Mouse (Mus musculus) granulocyte monocyte progenitor cell, adult 5-6 weeks (primary cell): Measurements from ENCODE around the gene Usf3. TPM values are rescaled to one million over a fixed set of nuclear protein-coding genes. Genes with fewer than 3 reads are reported as not detected.

ENCODE experiments used
- ATAC-seq: replicated peaks from 2 replicates; pipeline ENCODE4 v1.8.0; 2016; ENCODE audit warnings: mild to moderate bottlenecking, moderate TSS enrichment, inconsistent platforms; ENCODE audit not compliant: poor library complexity, severe bottlenecking
- total RNA-seq, 2 experiments: library from RNA; stranded (forward) in 1 of 2; stranded (reverse) in 1 of 2; fragments of 200-712, 200-1000 nt in 1 of 2; fragments of >200 nt in 1 of 2; fragmentation: Nextera tagmentation in 1 of 2; gene quantifications; 2 replicates each; pipeline ENCODE4 v1.2.3; 2014 to 2017

Usf3 gene
- 19.0 and 21.3 TPM in 2 replicates for total RNA-seq (2014; fragmentation: Nextera tagmentation)
- 9.1 and 10.2 TPM in 2 replicates for total RNA-seq (2017)

- peak; percentile 39 for ATAC-seq
Observed at GRCm38 (mm10) chr16:44173155-44173941, at the start of gene Usf3. Gene Usf3 (plus strand): TSS chr16:44173246.

- ATAC-seq: no peak
Observed at GRCm38 (mm10) chr16:44123786-44124185, 49.3 kb upstream of the Usf3 start.

DNA sequence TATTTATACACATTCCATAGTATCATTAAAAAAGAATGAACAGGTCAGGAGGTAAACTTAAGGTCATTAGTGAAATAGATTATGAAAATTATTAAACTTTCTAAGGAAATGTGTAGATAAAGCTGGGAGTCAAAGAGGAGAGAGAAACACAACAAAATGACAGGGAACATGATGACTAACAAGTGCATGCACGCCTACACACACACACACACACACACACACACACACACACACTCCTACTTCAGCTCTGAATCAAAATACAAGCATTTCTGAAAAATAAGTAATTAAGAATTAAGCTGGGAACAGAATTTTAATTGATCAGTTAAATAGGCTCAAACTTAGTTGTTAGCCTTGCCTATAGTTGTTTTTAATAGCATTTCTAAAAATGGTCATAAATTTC is 48.3 kb upstream of the Usf3 start:
- no peak for ATAC-seq

- no peak for ATAC-seq
Observed at GRCm38 (mm10) chr16:44125436-44125835, 47.6 kb upstream of the Usf3 start.

- peak; percentile 79 for ATAC-seq
Observed at GRCm38 (mm10) chr16:44126437-44126836, 46.6 kb upstream of the Usf3 start.

DNA sequence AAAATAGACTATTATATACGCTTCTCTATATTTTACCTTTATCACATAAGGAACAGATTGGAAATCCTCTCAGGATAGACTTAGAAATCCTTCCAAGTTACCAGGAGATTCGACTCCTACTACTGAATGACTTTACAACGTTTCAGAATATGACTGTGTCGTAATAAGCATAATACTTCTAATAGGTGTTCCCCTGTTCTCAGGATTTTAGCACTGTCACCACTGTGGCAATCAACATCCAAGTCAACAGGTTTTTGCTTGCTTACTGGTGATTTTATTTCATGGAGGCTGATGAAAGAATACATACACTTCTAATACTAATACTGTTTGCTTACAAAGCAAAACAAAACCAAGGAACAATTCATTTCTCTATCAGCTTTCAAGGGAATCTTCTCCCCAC is 40.7 kb upstream of the Usf3 start:
- peak; percentile 28; the same call in 1 of the 2 replicates for ATAC-seq

DNA sequence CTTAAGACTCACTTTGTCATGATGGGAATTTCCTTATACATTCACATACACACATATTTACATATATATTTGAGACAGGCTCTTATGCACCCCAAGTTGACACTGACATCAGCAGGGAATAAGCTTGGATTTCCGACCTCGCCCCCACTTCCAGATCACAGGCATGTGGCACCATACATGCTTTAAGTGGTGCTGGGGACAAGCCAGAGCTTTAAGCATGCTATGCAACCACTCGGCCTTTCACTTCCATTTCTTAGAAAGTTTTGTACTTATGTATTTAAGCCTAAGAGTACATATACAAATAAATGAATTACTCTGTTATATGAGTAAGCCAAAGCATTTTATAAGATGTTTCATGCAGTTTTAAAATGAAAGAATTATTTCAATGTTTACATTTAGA is 39.9 kb upstream of the Usf3 start:
- no peak for ATAC-seq

- ATAC-seq: no peak
Observed at GRCm38 (mm10) chr16:44136511-44137021, 36.5 kb upstream of the Usf3 start.

GRCm38 (mm10) chr16:44138377-44138978 is 34.6 kb upstream of the Usf3 start:
- ATAC-seq: peak; percentile 0; the same call in 1 of the 2 replicates

DNA sequence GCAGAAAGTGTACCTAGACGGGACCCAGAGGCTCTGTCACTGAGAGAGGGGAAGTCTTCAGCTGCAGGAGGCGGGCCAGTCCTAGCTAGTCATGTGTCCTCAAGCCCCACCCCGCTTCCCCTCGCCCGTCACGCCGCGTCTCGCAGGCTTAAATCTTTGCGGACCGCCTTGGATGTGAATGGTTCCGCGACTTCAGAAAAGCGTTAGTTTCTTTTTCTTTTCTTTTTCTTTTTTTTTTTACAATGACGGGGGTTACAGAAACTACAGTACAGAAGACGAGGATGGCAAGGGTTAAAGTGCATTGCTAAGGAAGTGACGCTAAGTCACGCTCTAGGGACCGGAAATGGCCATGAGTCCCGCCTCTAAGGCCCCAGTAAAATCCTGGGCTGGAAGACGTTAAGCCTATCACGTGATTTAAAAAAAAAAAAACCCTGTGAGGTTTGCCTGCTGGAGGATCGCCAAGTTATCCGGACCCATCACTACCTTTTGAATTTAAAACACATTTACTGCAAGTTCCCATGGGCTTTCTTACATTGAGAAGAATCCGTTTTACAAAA is 34.0 kb upstream of the Usf3 start:
- ATAC-seq: peak; percentile 66

DNA sequence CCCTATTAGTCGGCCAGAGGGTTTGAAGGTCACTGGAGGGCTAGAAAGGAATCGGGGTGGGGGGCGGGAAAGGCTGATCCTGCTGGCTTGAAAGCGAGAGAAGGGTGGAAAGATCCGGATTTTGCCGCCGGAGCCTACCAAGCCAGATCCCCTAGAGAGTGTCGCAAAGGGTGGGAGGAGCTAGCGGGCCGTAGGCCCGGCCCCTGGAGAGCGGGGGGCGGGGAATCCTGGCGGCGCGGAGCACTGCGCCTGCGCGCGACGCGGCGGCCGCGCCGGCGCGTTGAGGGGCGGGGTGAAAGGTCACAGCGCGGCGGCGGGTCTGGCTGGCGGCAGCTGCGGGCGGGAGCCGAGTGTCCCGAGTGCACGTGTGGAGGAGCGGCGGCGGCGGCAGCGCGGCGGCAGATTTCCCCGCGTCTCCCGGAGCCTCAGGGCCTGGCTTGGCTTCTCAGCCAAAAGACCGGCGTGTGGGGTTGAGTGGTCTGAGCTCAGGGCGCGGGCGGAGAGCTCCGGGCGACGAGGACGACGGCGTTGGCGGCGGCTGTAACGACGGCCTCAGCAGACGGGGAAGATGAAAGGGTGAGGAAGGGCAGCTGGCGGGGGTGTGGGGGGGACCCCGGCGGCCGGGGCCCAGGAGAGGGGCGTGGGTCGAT is 33.4 kb upstream of the Usf3 start, which contains the start of the genes Atp6v1a and Naa50:
Atp6v1a (minus strand) TSS at position 170 of the 650 bp plus-strand sequence.
Naa50 (plus strand) TSS at position 295 of the 650 bp plus-strand sequence.
- peak; percentile 48 for ATAC-seq

DNA sequence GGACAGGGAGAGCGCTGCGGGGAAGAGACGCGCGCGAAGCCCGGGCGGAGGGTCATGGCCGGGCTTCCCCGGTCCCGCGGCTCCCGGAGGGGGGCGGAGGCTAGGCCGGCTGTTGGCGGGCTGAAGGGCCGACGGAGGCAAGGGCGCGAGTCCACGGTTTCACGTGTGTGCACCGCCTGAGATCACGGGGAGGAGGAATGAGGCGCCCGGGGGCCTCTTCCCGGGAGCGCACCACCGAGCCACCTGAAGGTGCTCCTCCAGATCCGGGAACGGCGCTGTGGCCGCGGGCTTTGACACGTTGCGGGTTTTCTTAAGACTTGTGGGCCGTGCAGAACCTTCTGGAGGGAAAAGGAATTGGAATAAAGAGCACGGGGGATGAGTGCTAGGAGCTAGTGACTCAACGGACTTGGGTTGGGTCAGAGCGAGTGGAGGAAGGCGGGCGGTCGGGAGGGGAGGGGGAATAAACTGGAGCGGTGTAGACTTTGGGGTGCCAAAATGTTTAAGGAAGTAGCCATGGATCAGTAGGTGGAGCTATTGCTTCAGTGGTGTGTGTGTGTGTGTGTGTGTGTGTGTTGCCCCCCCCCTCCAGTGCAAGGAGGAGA is 32.8 kb upstream of the Usf3 start:
- peak; percentile 68 for ATAC-seq

DNA sequence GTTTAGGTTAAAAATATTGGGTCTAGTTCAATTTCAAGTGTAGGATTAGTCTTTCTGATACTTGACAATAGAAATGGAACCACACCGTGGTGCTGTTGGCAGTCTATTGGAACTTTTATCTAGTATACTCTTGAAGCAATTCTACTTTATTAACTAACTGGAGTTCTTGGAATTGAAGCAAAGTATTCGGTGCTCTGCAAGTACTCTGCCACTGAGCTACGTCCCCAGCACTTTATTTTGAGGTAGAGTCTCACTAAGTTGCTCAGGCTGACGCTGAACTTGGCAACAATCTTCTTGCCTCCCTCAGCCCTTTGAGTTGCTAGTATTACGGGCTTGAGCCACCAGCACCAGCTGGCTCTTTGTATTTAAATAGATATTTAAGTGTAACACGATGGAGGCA is 31.6 kb upstream of the Usf3 start:
- ATAC-seq: no peak

DNA sequence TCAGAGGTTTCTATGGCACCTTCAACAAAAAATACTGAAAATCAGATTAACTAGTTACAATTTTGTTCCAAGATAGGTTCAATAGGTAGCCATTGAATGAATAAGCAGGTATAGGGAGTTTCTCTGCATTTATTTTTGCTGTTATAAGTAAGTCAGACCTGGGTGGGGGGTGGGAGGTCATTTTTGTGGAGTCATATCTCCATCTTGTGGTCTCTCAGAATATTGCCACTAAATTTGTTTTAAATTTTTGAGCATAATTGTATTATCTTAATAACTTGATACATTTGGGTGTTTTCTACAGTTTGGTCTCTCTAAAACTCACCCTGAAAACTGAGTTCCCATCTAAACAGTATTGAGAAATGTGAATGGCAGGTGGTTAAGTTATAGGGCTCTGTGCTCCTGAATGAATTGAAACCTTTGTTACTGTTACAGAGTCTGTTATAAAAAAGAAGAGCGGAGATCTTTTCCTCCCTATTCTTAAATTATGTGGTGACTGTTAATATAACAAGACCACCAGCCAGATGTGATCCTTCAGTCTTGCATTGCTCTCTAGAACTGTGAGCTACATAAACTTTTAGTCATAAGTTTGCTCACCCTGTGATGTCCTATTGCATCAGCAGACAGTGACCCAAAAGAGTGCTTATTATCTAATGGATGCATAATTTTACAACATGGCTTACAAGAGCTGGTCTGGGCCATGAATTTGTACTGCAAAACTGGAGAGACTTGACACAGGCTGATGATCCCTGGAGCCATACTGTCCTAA is 23.9 kb upstream of the Usf3 start:
- peak; percentile 52 for ATAC-seq

DNA sequence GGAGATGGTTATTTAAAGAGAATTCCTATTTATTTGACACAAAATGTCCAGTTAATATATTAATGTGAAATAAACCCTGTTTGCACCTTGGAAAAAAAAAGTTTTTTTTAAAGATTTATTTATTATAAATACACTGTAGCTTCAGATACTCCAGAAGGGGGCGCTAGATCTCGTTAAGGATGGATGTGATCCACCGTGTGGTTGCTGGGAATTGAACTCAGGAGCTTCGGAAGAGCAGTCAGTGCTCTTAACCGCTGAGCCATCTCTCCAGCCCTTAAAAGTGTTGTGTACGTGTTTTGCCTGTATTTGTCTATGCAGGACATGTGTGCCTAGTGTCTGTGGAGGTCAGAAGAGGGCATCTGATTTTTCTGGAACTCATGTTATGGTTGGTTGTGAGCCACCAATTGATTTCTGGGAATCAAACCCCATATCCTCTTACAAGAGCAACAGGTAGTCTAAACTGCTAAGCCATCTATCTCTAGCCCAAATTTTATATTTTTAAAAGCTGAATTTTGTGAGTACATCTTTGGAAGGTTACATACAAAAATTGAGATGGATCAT is 18.5 kb upstream of the Usf3 start:
- ATAC-seq: no peak

DNA sequence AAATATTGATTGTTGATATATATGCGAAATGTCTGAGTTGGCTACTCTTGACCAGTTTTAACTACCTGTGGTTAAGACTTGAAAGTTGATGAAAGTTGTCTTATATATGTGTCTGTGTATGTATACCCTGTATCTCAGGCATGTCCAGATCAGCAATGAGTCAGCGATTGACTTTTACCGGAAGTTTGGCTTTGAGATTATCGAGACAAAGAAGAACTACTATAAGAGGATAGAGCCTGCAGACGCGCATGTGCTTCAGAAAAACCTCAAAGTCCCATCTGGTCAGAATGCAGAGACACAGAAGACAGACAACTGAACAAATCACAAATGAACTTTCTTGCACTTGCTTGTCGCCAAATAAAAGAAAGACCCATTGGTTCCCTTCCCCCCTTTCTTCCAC is 13.7 kb upstream of the Usf3 start:
- ATAC-seq: no peak

- no peak for ATAC-seq
Observed at GRCm38 (mm10) chr16:44163831-44164230, 9.2 kb upstream of the Usf3 start.

DNA sequence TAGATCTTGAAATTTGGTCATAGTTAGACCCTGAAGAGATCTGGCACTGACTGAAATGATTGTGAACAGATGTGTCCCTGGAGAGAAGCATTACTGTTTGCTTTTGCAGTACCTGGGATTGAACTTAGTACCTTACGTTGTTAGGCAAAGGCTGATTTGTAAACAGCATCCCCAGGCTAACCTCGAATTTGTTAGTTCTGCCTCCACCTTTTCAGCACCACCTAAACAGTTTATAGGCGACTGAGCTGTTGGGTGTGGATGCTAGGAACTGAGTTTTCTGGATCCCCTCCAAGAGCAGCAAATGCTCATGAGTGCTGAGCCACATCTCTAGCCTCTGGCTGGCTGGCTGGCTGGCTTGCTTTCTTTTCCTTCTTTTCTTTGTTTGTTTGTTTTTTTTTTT is 7.9 kb upstream of the Usf3 start:
- ATAC-seq: no peak

DNA sequence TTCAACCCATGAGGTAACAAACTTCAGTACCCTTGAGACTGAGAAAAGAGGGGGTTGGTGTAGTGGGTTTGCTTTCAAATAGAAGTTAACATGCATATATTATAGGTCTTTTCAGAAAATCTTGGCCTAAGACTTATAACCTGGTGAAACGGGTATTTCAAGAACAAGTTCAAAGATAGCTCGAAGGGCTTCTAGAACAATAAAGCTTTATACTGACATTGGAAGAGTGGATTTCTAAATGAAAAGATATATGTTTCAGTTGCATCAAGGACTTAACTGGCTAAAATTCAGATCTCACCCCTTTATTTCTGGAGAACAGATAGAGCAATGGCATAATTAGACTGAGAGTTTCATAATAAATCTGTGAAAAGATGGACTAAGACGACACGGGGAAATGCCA is 4.1 kb upstream of the Usf3 start:
- ATAC-seq: no peak
